Mouse (Mus musculus) E14TG2a.4 (cell line): ENCODE results near the gene Pcsk1n.

Source experiments
- CTCF ChIP-seq: conservative IDR thresholded peaks from 2 replicates; pipeline ENCODE4 v1.5.1; 2014; ENCODE audit warnings: low read length
- NANOG ChIP-seq: IDR thresholded peaks from 2 replicates; pipeline ENCODE4 v1.6.1; 2014; ENCODE audit warnings: borderline replicate concordance, low read length, mixed read lengths

DNA sequence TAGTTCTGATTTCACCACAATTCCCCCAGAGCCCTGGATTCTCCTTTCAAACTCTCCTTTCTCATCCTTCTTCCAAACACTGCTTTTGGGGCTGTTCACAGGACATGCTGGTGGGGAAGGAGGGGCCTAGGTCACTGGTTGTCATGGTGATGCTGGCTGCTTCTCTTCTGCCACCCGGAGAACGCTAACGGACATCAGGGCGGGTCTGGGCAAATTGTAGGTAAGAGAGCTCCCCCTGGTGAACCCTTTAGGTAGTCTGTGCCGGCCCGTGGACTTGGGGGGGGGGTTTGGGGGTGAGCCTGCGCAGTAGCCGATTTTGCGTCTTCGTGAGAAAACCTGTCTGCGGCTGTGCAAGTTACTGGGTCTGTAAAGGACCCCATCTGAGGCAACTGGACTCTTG, 39.8 kb upstream of the Pcsk1n start:
- TF ChIP-seq NANOG (no peak), CTCF (peak; percentile 34)
